Mouse (Mus musculus) midbrain, embryonic 10.5 days (tissue): Measurements from ENCODE around the gene Dhx15. TPM values are rescaled to one million over a fixed set of nuclear protein-coding genes. Genes with fewer than 3 reads are reported as not detected.
A peak's percentile ranks its signal among the peaks of the same experiment; 100 is the strongest.

Experiments
- DNase-seq: peaks from one replicate; pipeline ENCODE4 v3.0.0-alpha.2; 2017; ENCODE audit warnings: low spot score
- H3K27ac ChIP-seq: fragments of 300-500 bp; sonication (generic); replicated peaks from 2 replicates; pipeline ENCODE4 v1.5.1; 2016; ENCODE audit warnings: mild to moderate bottlenecking
- H3K27me3 ChIP-seq: fragments of 300-500 bp; sonication (generic); 2 replicates; pipeline ENCODE4 v1.6.1; 2016; ENCODE audit warnings: low read depth, mild to moderate bottlenecking; ENCODE audit not compliant: poor library complexity, severe bottlenecking
- H3K36me3 ChIP-seq: fragments of 300-500 bp; sonication (generic); 2 replicates; pipeline ENCODE4 v1.6.1; 2016; ENCODE audit warnings: mild to moderate bottlenecking, moderate library complexity
- H3K4me1 ChIP-seq: fragments of 300-500 bp; sonication (generic); 2 replicates; pipeline ENCODE4 v1.6.1; 2016
- H3K4me3 ChIP-seq: fragments of 300-500 bp; sonication (generic); 2 replicates; pipeline ENCODE4 v1.5.1; 2016; ENCODE audit warnings: mild to moderate bottlenecking, moderate library complexity
- H3K9me3 ChIP-seq: fragments of 300-500 bp; sonication (generic); replicated peaks from 2 replicates; pipeline ENCODE4 v1.6.1; 2016; ENCODE audit warnings: mild to moderate bottlenecking
- WGBS: fragments of 180-500 bp; shearing (Covaris S2); methylation state at CpG from one replicate; pipeline ENCODE4 v1.1.7; 2016; 5-methylcytosine and 5-hydroxymethylcytosine counted together
- microRNA-seq: library from miRNA; unstranded; fragments of <30 nt; microRNA quantifications from one replicate; pipeline ENCODE4, GENCODE M21; 2017
- polyA plus RNA-seq: library from polyadenylated mRNA; unstranded; fragments of >200 nt; fragmentation: Nextera tagmentation; extraction: Ambion mirVana; gene quantifications from 2 replicates; pipeline ENCODE4 v1.2.1, GENCODE M21; 2016

Gene Dhx15
- polyA plus RNA-seq, 1 experiment from 2014 or later: 204 TPM

GRCm38 (mm10) chr5:52114751-52115451 is 75.4 kb downstream of the Dhx15 start:
- H3K27ac ChIP-seq: no peak overlapping the region

GRCm38 (mm10) chr5:52113851-52114731 is 76.2 kb downstream of the Dhx15 start:
- peaks cover 44% of the 10 kb centered on the region for H3K4me1 ChIP-seq
- H3K4me3 ChIP-seq: peak overlapping the region; percentile 61
- no peak overlapping the region for H3K27ac ChIP-seq
- no peaks in the 10 kb centered on the region for H3K9me3 ChIP-seq
- H3K36me3 ChIP-seq: no peaks in the 10 kb centered on the region
- DNase-seq: peak; percentile 53
- WGBS: under 1% methylated on average over 54 of the region's 54 CpGs
- H3K27me3 ChIP-seq: peaks cover 87% of the 10 kb centered on the region

More at GRCm38 (mm10) chr5:52114751-52115451, 75.4 kb downstream of the Dhx15 start:
- H3K9me3 ChIP-seq: no peaks in the 10 kb centered on the region
- peaks cover 79% of the 10 kb centered on the region for H3K27me3 ChIP-seq
- peak; percentile 53 for DNase-seq
- H3K4me3 ChIP-seq: peak overlapping the region; percentile 61
- WGBS: under 1% methylated on average over 48 of the region's 48 CpGs
- H3K36me3 ChIP-seq: no peaks in the 10 kb centered on the region
- peaks cover 44% of the 10 kb centered on the region for H3K4me1 ChIP-seq

- DNase-seq: peak; percentile 70
- Histone ChIP-seq H3K4me1 (peaks cover 44% of the 10 kb centered on the region), H3K36me3 (no peaks in the 10 kb centered on the region), H3K9me3 (no peaks in the 10 kb centered on the region), H3K27ac (peak overlapping the region; percentile 42; the same call in 1 of the 2 replicates), H3K27me3 (peaks cover 85% of the 10 kb centered on the region), H3K4me3 (peak overlapping the region; percentile 61)
- WGBS: under 1% methylated on average over 73 of the region's 73 CpGs
These were observed 77.1 kb downstream of the Dhx15 start for GRCm38 (mm10) chr5:52112953-52113841.

GRCm38 (mm10) chr5:52112191-52112760 is 78.0 kb downstream of the Dhx15 start:
- H3K27ac ChIP-seq: no peak overlapping the region
- H3K4me3 ChIP-seq: peak overlapping the region; percentile 61
- DNase-seq: peak; percentile 39
- H3K27me3 ChIP-seq: peaks cover 76% of the 10 kb centered on the region
- H3K36me3 ChIP-seq: no peaks in the 10 kb centered on the region
- peaks cover 44% of the 10 kb centered on the region for H3K4me1 ChIP-seq
- no peaks in the 10 kb centered on the region for H3K9me3 ChIP-seq
- whole genome bisulfite sequencing: 5% methylated on average over 16 of the region's 16 CpGs

- Histone ChIP-seq H3K36me3 (no peaks in the 10 kb centered on the region), H3K4me1 (peaks cover 37% of the 10 kb centered on the region), H3K4me3 (no peak overlapping the region), H3K9me3 (no peaks in the 10 kb centered on the region), H3K27ac (no peak overlapping the region), H3K27me3 (peaks cover 63% of the 10 kb centered on the region)
- no peak for DNase-seq
- 60% methylated on average over 10 of the region's 10 CpGs for WGBS
These were observed 79.3 kb downstream of the Dhx15 start for GRCm38 (mm10) chr5:52110808-52111663.

Small RNAs within 50 kb of the gene (microRNA-seq; reads per million reads assigned to microRNA genes)
- not detected for gene Mir6417

Other genes starting within 250 kb of the Dhx15 start
- 0.90 and 0.97 TPM in 2 replicates for gene Sod3, start 173.3 kb upstream of the Dhx15 start, polyA plus RNA-seq